Mouse (Mus musculus) lung, postnatal 10 days (tissue): ENCODE results near the gene Lrrk2.

Experiments
- DNase-seq: peaks from one replicate; pipeline ENCODE4 v3.0.0; 2021

Gene Lrrk2

DNA sequence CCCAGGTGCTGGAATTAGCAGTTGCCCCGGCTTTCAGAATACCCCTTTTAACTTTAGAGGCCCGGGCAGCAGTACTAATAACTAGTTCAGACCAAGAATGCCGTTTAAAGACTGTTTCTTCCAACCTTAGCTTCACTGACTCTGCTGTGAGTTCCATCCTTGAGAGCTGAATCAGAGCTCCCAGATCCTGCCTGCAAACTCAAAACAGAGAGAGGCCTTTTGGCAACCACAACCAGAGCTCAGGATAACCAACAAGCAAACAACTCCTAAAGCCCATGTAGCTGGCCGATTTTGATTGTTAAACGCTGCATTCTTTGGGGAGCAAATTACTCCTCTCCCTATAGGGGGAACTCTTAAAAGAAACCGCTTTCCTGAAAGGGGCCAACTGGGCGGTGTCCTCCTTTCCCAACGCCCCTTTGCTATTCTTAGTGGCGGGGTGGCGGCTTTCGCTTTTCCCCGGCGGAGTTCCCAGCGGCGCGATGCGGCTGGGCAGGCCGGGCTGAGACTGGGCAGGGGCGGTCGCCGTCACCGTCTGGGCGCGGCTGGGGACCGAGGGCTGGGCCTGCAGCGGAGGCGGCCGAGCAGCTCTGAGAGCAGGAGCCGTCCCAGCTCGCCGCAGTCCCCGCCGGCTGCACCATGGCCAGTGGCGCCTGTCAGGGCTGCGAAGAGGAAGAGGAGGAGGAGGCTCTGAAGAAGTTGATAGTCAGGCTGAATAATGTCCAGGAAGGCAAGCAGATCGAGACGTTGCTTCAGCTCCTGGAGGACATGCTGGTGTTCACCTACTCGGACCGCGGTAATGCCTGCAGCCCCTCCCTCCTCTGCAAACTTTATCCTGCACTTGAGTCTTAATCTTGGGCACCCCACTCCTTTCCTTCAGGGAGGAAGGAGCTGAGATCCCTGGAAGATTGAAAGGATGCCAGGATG, at the start of gene Lrrk2:
TSS of gene Lrrk2 (plus strand) at position 531 of the 924 bp plus-strand sequence.
- DNase-seq = peak; percentile 95

DNA sequence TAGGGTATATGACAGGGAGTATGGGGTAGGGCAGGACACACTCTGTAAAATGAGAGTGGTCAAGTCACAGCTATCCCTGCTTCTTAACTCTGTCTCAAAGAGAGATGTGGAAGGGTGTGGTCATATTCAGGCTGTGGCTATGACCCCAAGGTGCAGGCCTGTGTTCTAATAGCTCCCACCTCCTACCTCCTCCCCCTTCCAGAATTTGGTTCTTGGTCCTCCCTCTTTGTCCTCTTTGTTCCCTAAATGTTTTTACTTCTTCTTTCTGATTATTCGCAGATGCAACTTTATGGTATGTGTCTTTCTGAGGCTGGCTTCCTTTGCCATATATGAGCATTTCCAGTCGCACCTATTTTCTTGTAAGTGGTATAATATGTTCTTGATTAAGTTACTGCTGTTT, 48.5 kb upstream of the Lrrk2 start:
- DNase-seq = no peak

DNA sequence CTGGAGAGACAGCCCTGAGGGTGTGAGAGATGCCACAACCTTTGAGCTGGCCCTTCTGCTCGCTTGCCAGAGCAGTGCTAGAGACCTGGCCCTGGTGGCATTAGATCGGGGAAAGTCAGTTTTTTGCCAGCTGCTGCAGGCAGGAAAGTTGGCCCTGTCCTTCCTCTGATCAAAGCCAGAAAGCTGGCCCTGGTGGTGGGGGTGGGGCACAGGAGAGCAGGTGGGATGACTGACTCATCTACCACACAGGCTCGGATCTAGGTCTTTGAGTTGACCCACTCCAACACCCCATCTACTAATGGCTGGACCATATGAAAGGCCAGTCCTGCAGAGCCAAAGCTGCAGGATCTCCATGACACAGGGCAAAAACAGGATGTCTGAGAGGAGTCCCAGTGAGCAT, 43.8 kb upstream of the Lrrk2 start:
- no peak for DNase-seq

DNA sequence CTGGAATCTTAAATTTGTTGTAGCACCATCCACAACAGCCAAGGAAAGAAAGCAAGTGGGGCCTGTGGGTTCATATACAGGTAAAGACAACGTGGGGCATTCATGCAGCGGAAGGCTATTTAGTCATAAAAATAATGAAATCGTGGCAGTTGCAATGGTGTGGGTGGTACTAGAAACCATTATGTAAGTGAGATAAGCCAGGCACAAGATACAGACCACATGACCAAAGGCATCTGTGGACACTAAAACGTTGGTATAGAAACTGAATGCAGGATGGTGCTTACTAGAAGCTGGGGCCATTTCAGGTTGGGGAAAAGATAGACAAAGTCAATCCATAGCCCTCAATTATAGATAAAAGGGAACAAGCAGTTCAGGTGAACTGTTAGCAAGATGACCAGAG, 40.5 kb upstream of the Lrrk2 start:
- DNase-seq = no peak

GRCm38 (mm10) chr15:91633051-91633450, 39.9 kb upstream of the Lrrk2 start:
- no peak for DNase-seq

GRCm38 (mm10) chr15:91633806-91634205, 39.2 kb upstream of the Lrrk2 start:
- no peak for DNase-seq

- DNase-seq = peak; percentile 13
Measured at GRCm38 (mm10) chr15:91634236-91634635, 38.7 kb upstream of the Lrrk2 start.

DNA sequence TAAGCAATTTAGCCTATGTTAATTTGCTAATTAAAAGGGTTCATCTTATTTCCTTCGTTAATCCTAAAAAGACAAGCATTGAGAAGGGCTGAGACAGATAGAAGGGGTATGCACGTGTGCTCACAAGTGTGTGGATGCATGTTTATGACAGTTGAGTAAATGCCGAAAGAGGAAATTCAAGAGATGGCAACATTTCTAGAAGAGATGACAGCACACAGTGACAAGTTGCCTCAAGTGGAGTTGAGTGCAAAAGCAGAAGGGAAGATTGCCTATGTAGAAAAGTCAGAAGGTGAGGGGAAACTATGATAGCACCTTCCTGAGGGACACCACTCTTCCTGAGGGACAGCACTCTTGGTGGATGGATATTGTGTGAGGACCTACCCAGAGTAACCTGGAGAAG, 31.3 kb upstream of the Lrrk2 start:
- no peak for DNase-seq

DNA sequence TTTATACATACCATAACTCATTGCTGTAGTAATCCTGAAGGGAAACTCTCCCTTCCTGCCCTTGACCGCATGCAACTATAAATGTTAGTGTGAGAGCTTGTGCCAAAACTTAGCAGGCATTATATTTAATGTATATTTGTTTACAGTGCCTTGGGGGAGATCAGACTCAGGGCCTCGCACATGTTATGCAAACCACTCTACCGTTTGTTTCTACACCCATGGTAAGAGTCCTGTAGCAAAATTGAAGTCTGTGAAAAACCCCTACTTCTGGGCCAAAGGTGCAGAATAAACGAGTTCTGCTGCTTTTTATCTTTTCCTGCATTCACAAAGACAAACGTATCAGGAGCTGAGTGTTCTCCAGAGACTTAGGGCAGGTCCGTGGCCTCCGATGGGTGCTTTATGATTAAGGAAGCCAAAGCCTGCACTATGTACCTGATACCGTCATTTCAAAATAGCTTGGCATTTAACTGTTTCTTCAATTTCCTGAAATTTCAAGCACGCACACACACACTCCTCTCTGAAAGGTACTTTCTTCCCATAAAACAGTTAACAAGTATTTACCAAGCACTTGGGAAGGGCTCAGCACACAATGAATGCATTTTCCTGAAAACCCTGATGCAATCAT, 30.2 kb upstream of the Lrrk2 start:
- no peak for DNase-seq

- no peak for DNase-seq
Measured at GRCm38 (mm10) chr15:91643632-91644348, 29.2 kb upstream of the Lrrk2 start.

GRCm38 (mm10) chr15:91650270-91650669, 22.7 kb upstream of the Lrrk2 start:
- DNase-seq = no peak

- no peak for DNase-seq
Measured at GRCm38 (mm10) chr15:91651493-91651892, 21.5 kb upstream of the Lrrk2 start.

- no peak for DNase-seq
Measured at GRCm38 (mm10) chr15:91658227-91658626, 14.7 kb upstream of the Lrrk2 start.

DNA sequence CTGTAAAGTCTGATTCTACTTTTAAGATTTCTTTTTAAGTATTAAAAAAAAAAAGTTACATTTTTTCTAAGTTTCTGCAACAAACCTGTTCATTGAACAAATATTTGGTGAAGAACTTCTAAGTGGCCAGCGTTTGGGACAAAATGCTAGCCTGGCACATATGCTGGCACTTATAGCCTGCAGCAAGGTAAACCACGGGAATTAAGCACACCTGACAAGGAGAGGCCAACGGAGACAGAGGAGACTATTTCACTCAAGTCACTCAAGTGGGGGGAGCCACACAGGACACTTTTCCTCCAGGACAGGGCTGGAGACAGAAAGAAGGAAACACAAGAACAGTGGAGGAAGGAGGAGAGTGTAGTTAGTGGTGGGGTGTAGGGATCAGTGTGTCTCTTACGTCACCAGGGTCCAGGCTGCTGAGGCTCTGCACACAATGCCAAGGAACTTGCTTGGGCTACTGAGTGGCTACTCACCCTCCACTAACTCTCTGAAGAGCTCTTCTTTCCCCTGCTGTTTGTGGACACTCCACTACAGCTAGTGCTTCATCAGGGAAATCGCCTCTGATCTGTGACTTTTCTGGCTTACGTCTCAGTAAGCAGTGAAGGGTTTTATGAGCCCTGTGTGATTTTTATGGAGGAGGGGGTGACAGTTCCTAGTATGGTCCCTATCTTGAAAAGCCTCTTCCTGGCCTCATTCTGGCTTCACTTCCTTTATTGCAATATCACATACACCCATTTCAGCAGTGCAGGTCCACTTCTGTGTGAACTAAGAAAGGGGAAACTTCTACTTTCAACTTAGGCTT, 12.5 kb upstream of the Lrrk2 start:
- DNase-seq = peak; percentile 38

DNA sequence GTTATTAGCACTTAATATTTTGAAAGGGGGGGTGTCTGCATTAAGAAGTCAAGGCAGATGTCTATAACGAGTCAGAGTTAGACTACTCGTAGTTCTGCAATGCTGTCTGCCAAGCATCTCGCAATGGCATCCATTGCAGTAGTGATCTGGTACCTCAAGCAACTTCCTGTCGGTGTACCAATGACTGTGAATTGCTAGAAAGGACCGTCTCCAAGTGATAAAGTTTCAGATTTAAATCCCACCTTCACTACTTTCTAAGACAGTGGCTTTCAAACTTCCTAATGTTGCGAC, 12.0 kb upstream of the Lrrk2 start:
- DNase-seq = no peak

- peak; percentile 62 for DNase-seq
Measured at GRCm38 (mm10) chr15:91664586-91665132, 8.3 kb upstream of the Lrrk2 start.

- DNase-seq = no peak
Measured at GRCm38 (mm10) chr15:91665530-91665929, 7.4 kb upstream of the Lrrk2 start.

DNA sequence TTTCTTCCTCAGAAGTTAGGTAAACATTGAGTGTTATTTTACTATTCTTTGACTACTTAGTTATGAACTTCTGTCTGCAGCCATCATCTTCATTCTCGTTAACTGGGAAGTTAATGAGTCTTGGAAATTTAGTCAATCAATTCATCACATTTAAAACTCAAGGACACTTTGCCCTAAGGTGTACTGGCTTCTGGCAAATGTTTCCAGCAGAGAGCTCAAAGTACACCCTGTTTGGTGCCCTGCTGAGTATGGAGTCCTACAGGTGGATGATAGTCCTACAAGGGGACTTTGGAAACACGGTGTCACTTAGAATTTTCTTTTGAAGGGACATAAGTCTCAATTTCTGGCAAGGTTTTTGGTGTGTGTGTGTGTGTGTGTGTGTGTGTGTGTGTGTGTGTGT, 1.8 kb upstream of the Lrrk2 start:
- no peak for DNase-seq

DNA sequence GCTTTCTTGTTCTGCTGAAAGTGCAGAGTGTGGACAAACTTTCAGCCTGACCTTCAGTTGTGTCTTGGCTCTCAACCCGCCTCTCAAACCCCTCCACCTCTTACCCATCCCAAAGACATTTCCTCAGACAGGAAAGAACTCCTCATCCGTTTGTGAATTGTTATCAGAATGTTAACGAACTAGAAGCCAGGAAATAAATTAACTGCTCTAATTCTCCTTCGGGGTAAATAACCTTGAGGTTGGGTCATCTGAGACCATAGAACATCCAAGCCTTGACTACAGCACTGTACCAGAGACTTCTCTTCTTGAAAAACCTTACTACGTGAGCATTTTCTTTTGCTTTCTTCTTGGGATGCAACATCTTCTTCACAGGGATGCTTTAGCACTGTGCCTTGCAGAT, 988 bp upstream of the Lrrk2 start:
- no peak for DNase-seq

DNA sequence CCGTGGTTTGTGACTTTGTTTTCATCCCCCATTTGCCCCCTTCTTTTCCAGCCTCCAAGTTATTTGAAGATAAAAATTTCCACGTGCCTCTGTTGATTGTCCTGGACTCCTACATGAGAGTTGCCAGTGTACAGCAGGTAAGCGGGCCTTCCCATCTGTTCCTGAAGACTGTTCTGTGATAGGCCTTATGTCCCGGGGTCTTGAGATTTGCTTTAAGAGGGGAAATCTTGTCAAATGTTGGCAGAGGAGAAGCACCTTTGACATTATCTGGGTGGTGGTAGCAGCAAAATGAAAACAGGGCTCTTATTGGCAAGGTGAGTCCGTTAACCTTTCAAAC, 562 bp downstream of the Lrrk2 start:
- DNase-seq = no peak

GRCm38 (mm10) chr15:91680116-91680515, 7.1 kb downstream of the Lrrk2 start:
- DNase-seq = no peak

GRCm38 (mm10) chr15:91685880-91686563, 13.0 kb downstream of the Lrrk2 start:
- no peak for DNase-seq
